Mouse (Mus musculus): ENCODE data around the gene Spen.

Spen gene

DNA sequence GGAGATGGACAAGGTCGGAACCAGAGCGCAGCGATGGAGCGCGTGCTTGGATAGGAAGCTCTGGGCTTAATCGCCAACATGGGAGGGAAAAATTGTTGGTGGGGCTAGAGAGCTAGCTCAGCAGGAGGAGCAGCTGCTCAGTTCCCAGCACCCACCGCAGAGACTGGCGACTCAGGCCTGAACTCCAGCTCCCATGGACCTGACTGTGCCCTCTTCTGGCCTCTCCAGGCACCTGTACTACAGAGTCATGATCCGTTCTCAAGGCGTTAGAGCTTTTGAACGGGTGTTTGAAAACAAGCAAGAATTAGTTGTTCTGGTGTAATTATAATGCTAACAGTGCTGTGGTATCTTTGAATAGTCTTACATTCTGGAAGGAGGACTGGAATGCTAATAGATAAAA, 9.5 kb downstream of the Spen start:
- DNase-seq (ENCODE audit: low read depth) = no peak

DNA sequence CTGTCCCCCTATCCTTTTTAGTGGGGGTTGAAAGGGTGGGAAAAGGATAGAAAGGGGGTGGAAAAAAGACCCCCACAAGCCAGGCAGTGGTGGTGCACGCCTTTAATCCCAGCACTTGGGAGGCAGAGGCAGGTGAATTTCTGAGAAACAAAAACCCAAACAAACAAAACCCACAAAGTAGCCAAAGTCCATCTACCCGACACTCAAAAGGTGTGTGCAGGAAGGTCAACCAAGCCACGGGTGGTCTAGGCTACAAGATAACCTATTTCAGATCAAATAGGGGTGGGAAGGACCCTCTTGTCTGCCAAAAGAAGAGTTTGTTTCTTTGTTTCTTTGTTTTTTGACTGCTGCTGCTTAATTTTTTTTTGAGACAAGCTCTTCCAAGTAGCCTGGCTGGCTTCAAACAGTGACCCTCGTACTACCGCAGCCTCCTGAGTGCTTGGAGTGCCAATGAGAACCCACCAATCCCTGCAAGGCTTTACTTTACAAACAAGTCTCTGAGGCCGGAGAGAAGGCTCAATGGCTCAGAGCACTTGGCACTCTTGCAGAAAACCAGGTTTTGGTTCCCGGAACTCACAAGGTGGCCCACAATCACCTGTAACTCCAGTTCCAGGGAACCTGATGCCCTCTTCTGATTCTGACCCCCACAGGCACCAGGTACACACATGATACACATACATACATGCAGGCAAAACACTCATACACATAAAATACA, 11.3 kb downstream of the Spen start:
- DNase-seq (ENCODE audit: low read depth) = no peak

DNA sequence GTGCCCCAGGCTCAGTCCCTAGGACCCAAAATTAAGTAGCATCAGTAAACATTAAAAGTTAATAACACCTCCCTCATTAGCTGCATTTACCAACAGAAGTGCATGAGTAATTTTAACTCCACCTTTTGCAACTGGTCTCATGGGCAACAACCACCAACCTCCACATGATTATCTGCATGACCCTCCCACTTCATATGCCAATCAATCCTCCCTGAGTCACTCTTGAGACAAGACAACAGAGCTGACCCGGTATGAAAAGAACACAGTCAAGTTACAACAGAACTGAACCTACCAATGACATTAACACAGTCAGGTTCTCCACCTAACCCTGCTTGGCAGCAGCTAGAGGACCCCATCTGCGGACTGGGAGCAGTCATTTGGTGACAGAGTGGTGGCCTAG, 12.5 kb downstream of the Spen start:
- DNase-seq (ENCODE audit: low read depth) = no peak

DNA sequence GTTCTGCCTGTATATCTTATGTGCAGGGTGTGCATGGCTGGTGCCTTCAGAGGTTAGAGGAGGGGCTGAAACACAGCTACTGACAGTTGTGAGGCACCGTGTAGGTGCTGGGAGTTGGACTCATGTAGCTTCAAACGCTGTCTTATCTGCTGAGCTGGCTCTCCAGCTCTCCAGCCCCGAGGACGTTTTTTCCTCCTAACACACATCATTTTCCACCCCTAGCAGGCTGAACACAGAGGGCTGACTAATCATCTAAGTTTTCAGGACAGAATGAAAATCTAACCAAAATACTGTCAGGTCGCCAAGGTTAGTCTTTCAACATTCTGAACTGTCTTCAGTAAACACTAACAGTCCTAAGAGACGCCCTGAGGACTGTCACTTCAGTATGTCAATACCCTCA, 13.7 kb downstream of the Spen start:
- no peak for DNase-seq (ENCODE audit: low read depth)

DNA sequence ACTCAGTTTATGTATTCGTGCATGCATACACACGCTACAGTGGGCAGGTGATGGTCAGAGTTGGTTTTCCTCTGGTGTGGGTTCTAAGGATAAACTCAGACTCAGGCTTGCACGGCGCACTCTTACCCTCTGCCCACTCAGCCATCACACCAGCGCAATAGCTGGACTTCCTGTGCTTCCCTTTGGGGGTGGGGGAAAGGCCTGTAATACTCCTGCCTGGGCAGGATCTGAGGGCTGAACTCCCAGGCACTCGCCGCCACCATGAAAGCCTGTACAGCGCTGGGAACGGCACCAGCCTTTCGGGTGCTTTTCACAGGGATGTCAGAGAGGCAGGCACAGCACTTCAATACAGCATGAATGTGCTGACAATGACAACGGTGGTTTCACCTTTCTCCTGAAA, 15.3 kb downstream of the Spen start:
- no peak for DNase-seq (ENCODE audit: low read depth)

DNA sequence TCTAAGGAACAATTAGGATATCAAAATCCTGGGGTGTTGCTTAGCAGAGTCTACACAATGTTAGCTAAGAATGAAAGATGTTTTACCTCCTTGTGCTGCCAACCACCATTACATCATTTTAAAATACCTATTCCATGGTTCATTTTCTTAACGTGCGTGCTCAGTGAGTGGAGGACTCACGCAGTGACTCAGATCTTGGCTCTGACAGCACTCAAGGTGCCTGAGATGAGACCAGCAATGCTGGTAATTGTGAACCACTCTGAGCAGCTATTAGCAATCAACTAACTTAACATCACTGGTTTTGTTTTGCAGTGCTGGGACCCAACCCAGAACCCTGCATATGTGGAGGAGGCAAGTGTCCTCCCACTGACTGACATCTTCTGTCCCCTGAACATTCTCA, 20.0 kb downstream of the Spen start:
- DNase-seq (ENCODE audit: low read depth) = no peak

DNA sequence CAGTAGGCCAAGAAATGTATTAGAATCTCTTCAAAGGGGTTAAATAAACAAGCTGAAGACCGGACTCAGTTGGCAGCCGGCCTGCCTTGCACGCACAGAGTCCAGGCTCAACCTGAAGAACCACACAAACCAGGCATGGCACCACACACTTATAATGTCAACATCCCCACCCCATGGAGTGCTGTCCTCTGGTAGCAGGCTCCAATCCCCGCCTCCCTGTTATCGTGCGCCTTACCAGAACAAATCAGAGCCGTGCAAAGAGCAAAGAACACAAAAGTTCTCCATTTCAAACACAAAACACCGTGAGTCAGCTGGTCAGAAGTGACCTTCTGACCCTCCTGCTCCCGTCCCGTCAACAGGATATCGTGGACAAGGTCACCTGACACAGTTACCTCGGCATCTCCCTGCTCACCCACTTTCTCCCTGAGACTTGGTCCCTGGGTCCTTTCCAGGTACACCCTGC, 24.2 kb downstream of the Spen start:
- no peak for DNase-seq (ENCODE audit: low read depth)

DNA sequence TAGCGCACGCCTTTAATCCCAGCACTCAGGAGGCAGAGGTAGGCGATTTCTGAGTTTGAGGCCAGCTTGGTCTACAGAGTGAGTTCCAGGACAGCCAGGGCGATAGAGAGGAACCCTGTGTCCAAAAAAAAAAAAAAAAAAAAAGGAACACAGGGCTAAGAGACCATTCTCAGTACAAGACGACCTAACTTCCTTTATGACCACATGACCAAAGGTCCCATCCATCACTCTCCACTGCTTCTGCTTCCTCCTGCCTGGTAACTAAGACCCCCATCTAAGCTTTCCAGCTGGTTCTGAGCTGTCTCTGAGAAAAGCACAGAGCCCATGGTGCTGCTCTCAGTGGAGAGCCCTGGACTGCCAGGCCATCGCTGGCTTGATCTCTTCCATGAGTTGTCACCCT, 26.3 kb downstream of the Spen start:
- DNase-seq (ENCODE audit: low read depth) = no peak

DNA sequence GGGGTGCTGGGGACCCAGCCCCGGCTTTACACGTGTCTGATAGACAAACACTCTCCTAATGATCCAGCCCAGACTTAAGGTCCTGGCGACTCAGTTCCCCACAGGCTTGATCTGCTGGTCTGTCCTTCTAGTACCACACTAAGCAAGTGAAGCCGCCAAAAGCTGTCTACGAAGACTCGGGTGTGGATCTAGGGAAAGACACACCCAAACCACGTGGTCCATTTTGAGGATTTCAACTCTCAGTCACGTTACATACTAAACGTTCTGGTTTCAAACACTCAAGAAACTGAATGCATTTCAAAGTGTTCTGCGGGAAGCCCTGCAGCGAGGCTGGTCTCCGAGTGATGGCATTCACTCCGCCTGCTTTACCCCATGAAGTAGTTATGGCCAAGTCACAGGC, 27.9 kb downstream of the Spen start:
- no peak for DNase-seq (ENCODE audit: low read depth)

DNA sequence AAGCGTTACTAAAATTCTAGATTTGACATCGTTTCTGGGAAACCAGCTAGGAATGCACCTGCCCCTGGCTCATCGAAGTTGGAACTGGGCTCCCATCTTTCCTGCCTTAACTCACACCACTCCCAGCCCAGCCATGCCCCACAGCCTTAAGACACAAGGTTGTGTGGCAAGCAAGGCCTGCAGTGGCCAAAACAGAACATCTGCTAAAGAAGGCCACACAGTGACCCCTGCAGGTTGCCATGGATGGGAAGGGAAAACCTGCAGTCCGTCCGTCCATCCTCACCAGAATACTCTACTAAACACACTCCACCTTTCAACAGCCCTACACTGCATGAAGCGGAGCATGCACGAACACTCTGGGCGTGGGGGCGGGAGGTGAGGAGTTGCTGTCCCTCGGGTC, 31.5 kb downstream of the Spen start:
- no peak for DNase-seq (ENCODE audit: low read depth)

DNA sequence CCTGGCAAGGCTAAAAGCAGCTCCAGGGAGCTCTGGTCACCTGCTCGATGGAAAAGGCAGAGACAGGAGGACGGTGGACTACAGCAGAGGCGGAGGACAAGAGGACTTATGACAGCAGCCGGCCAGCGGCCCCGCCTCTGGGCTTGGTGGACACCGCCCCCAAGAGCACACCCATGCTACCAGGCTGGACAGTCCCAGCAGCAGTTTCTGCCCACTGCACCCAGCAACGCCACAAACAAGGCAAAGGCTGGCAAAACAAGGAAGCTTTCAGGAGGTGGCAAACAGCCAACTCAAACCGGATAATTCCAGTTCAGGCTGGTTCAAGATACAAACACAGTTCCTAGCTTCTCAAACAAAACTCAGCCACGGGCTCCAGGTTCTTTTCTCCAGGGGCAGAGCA, 32.0 kb downstream of the Spen start:
- no peak for DNase-seq (ENCODE audit: low read depth)

DNA sequence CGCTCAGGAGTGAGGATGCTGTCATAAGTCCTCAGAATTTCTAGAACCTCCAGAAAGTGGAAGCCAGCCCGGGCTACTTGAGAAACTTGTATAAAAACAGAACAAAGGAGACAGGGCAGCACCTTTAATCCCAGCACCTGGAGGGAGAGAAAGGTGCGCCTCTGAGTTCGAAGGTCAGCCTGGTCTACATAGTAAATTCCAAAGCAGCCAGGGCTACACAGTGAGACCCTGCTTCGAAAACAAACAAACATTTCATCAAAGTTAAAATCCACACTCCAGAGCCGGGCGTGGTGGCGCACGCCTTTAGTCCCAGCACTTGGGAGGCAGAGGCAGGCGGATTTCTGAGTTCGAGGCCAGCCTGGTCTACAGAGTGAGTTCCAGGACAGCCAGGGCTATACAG, 32.6 kb downstream of the Spen start:
- DNase-seq (ENCODE audit: low read depth) = no peak

DNA sequence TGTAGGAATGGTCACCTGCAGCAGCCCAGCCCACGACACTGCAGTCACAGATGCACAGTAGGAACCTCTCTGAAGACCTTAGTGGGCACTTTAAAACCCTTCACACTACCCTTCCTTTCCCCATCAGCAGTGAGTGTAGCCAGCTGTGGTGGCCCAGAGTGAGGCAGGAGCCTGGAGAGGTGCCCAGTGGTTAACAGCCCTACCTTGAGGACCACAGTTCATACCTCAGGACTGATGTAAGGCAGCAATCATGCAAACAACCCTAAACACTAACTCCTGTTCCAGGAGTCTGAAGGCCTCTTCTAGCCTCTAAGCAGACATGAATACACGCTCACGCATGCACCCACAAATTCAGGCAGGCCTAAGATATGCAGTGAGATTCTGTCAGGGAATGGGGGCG, 33.9 kb downstream of the Spen start:
- DNase-seq (ENCODE audit: low read depth) = no peak

DNA sequence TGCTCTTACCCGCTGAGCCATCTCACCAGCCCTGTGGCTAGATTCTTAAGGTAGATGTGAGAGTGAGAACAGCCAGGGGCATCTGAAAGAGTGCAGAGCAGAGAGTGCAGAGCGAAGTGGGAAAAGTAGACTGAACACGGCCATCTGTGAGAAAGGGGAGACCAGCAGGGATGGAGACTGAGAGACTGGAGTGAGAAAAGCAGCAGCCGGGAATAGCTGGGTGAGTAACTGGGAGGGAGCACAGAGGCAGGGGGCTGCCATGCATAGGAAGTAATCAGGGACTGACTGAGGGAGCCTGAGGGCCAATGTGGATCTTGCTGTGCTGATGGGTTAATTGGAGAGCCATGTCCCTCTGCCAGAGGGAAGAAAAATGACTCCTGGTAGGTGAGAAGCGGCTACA, 35.7 kb downstream of the Spen start:
- DNase-seq (ENCODE audit: low read depth) = no peak

DNA sequence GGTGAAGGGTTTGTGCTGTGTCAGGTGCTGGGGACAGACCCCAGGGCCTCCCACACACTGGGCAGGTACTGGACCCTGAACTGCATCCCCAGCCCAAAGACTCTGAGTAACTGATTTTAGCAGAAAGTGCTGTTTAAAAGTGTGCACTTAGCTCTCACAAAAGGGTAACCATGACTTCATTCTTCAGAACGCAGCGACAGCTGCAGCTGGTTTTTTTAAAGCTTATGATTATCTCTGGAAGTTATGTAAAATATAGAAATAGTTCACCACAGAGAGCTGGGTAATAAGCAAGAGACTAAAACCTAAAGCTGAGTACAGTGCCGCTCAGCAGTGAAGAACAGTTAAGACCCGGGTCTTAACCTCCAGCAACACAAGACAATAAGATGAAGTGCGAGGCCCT, 37.3 kb downstream of the Spen start:
- DNase-seq (ENCODE audit: low read depth) = no peak

DNA sequence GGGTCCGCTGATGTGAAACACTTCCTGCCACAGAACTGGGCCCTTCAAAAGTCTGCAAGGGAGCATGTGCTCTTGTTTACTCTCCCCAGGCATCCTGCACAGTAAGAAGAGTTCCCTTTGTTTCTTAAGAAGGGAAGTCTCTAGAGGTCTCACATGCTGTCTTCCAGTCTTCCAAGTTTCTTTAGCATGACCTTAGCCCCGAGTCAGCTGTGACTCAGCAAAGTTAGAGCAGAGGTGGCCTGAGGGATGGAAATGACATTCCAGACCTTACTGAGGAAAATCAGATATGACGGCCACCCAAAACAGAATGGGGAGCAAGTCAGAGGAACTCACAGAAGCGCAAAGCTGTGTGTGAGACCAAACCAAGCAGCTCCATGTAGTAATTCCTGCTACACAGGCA, 37.8 kb downstream of the Spen start:
- no peak for DNase-seq (ENCODE audit: low read depth)

DNA sequence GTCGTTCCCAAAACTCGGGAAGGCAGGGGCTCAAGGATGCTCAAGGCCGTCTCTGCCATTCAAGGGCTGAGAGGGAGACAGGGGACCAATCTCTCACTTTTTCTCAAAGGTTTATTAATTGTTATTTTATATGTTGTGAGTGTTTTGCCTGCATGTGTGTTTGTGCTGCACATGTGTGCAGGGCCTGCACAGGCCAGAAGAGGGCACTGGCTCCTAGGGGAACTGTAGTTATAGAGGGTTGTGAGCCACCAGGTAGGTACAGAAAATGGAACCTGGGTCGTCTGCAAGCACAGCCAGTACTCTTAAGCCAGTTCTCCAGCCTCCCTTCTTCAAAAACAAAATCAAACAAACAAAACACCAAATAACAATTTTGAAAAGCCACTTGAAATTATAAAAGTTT, 49.7 kb downstream of the Spen start:
- peak; percentile 13 for DNase-seq (ENCODE audit: low read depth)

DNA sequence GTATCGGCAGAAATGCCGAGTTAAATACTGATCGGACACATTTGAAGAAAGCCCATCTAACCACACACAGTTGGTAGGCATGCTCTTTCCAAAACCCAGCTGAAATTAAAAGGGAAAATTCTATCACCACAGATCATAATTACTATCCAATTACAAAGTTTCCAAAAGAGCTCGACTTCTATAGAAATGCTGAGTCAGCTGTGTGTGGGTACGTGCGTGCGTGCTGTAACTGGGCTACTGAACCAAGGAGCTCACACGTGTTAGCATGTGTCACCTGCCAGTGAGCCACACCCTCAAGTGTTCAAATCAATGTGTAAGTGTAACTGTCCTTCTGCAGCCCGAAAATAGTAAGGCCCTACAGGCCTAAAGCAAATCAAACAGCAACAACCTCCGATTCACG, 50.8 kb downstream of the Spen start:
- no peak for DNase-seq (ENCODE audit: low read depth)

DNA sequence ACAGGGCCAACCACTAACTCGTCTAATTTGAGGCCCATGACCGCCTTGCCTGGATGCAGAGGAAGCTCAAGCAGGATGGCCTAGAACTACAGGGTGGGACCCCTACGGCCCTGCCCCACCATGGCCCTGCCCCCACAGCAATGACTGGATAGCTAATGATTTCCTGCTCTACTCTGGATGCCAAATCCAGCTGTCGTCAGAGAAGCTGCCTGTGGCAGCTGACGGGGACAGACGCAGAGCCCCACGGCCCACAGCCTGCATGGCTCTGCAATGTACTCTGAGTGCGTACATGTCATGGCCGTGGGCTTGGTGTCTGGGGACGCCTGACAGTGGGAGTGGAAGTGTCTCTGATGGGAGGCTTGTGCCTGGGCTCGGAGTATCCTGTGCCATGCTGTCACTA, 54.3 kb downstream of the Spen start:
- no peak for DNase-seq (ENCODE audit: low read depth)

DNA sequence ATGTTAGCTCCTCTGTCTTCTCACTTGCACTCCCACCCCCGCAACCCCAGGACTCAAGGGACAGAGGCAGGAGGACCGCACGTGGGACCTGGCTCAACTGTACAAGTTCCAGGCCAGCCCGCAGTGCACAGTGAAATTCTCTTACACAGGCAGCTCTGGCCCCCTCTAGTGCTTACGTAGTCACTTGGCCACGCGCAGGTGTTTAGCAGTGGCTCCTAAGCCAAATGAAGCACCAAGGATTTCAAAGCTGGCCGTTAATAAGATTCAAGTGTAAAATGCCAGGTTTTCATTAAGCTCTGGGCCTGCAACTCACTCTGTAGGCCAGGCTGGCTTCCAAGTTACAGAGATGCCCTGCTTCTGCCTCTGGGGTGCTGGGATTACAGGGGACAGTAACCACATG, 59.0 kb downstream of the Spen start:
- no peak for DNase-seq (ENCODE audit: low read depth)

DNA sequence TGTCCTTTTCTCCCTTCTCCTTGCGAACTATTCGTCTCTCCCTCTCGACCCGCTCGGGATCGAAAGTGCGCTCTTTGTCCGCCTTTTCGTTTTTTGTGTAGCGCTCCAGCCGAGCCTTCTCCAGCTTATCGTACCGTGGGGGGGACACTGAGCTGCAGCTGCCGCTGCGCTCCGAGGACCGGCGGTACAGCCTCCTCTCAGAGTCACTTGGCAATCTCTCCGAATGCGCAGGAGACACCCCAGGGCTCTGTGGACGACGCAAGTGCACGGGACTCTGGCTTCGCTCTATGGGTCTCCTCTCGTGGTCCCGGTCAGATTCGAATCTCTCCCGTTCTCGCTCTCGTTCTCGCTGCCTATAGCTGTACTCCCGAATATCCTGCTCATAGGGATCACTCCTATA, 59.6 kb downstream of the Spen start:
- DNase-seq (ENCODE audit: low read depth) = no peak

DNA sequence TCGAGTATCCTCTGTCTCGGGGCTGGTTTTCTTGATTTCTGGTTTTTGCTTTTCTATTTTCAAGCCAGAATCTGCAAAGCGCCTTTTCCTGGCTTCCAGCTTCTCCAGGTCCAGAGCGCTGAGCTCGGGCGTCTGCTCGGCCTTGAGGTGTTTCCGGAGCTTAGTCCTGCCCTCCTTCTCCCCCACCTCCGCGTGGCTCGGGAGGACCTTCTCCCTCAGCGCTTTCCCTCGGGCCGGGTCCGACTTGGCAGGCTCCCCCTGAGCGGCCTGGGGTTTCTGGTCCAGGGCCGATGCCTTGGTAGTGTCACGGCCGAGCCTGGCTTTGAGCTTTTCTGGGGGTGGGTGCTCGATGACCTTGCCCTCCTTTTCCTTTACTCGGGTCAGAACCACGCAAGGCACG, 60.2 kb downstream of the Spen start:
- no peak for DNase-seq (ENCODE audit: low read depth)

DNA sequence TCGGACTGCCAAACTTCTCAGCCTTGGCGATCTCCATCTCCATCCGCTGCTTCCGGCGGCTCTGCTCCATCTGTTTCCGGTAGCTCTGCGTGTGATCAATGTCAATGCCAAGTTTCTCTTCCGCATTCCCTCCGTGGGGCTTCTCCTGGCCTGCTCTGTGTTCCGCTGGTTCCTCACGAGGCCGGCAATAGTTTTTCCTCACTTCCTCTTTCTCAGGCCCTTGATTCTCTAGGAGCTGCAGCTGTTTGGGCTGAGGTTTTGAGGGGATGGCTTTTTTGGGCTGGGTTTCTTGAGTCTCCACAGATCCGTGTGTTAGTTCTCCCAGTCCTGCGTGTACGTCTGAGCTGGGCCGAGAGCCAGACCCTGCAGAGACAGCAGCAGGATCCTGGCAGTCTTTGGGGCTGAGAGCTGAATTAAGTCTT, 60.7 kb downstream of the Spen start:
- DNase-seq (ENCODE audit: low read depth) = no peak

DNA sequence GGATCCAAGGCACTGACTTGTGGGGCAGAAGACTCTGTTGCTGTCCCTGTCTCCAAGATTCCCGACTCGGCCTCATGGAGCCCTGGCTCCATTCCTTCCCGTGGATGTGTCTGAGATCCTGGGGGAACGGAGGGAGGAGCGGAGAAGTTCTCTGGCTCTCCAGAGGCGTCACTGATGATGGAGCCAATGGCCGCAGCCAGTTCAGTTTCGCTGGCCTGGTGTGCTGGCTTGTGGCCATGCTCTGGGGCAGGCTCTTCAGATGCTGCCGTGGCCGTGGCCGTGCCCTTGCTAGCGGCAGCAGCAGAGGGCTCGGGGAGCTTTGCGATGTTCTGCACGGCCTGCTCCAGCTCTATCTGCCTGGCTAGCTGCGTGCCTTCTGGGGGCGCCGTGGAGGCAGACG, 64.0 kb downstream of the Spen start:
- no peak for DNase-seq (ENCODE audit: low read depth)
